23 mouse cellular contexts compared by ENCODE assay signal in the genomic region with DNA sequence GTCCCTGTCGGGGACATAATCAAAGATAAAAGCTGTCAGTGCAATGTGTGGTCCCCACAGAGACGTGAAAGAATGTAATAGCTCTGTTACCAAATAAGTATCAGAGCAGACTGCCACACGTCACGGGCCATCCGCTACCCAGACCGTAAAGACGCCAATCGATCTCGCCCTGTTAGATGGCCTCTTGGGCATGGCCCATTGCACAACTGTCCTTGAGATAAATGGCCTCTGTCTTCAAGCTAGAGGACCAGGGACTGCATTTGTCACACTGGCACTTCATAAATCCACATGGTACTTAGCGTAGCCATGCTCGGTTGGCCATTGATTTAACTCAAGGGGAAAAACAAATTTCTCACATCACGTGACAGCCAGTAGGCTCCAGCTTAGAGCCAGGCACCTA. TPM values are rescaled to one million over a fixed set of nuclear protein-coding genes. Genes with fewer than 3 reads are reported as not detected.
DNase-seq lines count a peak whose midpoint lies in the region; ATAC-seq lines count a peak whose summit lies in the region.
"Had no signal": no experiment of that assay in that cellular context is flagged by ENCODE, and none has a peak within 500 bp of the region (broad histone marks: within the 10 kb centered on the region; RNA-seq: fewer than 3 reads in every experiment).

No protein-coding gene starts in this region.

- H3K4me3 ChIP-seq in hindbrain, embryonic 12.5 days, result no peak overlapping the region
- H3K4me3 ChIP-seq in hindbrain, embryonic 10.5 days, result no peak overlapping the region
- H3K4me3 ChIP-seq in neural tube, embryonic 11.5 days (ENCODE audit: low read depth, low read length), result no peak overlapping the region
- no peak overlapping the region for H3K4me3 ChIP-seq in brown adipose tissue, adult 24 weeks (ENCODE audit: insufficient read depth, low read depth, low read length)
- H3K4me3 ChIP-seq in neural tube, embryonic 14.5 days (ENCODE audit: low read depth, low read length), result no peak overlapping the region
- H3K4me3 ChIP-seq: heart, embryonic 15.5 days; limb, embryonic 12.5 days; midbrain, embryonic 12.5 days had no signal

- no peaks in the 10 kb centered on the region for H3K27me3 ChIP-seq in hindbrain, embryonic 12.5 days
- no peaks in the 10 kb centered on the region for H3K27me3 ChIP-seq in hindbrain, embryonic 10.5 days (ENCODE audit: insufficient read depth, poor library complexity, severe bottlenecking)
- H3K27me3 ChIP-seq in neural tube, embryonic 11.5 days (ENCODE audit: control insufficient read depth, insufficient read depth, low read length), result no peaks in the 10 kb centered on the region
- H3K27me3 ChIP-seq in neural tube, embryonic 14.5 days (ENCODE audit: control insufficient read depth, insufficient read depth, low read length), result no peaks in the 10 kb centered on the region
- H3K27me3 ChIP-seq: heart, embryonic 15.5 days; limb, embryonic 12.5 days; midbrain, embryonic 12.5 days had no signal

- ATAC-seq in hindbrain, embryonic 12.5 days (ENCODE audit: low FRiP score), result peak; percentile 55; the same call in 1 of the 2 replicates
- ATAC-seq in neural tube, embryonic 11.5 days (ENCODE audit: insufficient read depth, low FRiP score, low TSS enrichment), result peak; percentile 35; the same call in 1 of the 2 replicates
- ATAC-seq in neural tube, embryonic 14.5 days (ENCODE audit: low read depth), result peak; percentile 63; the same call in 1 of the 2 replicates
- ATAC-seq: CD4-positive, CD25-positive, alpha-beta regulatory T cell, adult 4 months; liver, postnatal 0 days had no signal

- H3K27ac ChIP-seq in hindbrain, embryonic 12.5 days, result no peak overlapping the region
- H3K27ac ChIP-seq in hindbrain, embryonic 10.5 days, result no peak overlapping the region; the same call in 1 of the 2 replicates
- H3K27ac ChIP-seq in neural tube, embryonic 11.5 days (ENCODE audit: low read depth, low read length), result no peak overlapping the region
- H3K27ac ChIP-seq in brown adipose tissue, adult 24 weeks (replicated peaks; ENCODE audit: low read depth, low read length), result peak overlapping the region; percentile 41; the same call in 1 of the 2 replicates
- H3K27ac ChIP-seq in neural tube, embryonic 14.5 days (ENCODE audit: low read depth, low read length), result no peak overlapping the region
- H3K27ac ChIP-seq: heart, embryonic 15.5 days; limb, embryonic 12.5 days; midbrain, embryonic 12.5 days had no signal

- H3K4me1 ChIP-seq in hindbrain, embryonic 12.5 days, result peaks cover 9% of the 10 kb centered on the region; the same call in 1 of the 2 replicates
- H3K4me1 ChIP-seq in hindbrain, embryonic 10.5 days (replicated peaks), result 0 out of 2 replicates have a peak, but pooled peaks cover 13% of the 10 kb centered on the region
- no peaks in the 10 kb centered on the region for H3K4me1 ChIP-seq in neural tube, embryonic 11.5 days (ENCODE audit: control insufficient read depth, insufficient read depth, low read length)
- 0 out of 2 replicates have a peak, but pooled peaks cover 2% of the 10 kb centered on the region for H3K4me1 ChIP-seq in brown adipose tissue, adult 24 weeks (ENCODE audit: control insufficient read depth, insufficient read depth, insufficient read length, low read length)
- no peaks in the 10 kb centered on the region for H3K4me1 ChIP-seq in neural tube, embryonic 14.5 days (ENCODE audit: control insufficient read depth, insufficient read depth, low read length)
- H3K4me1 ChIP-seq: heart, embryonic 15.5 days; limb, embryonic 12.5 days had no signal

- H3K9ac ChIP-seq in hindbrain, embryonic 12.5 days, result no peak overlapping the region
- no peak overlapping the region for H3K9ac ChIP-seq in neural tube, embryonic 11.5 days (ENCODE audit: low read length)
- H3K9ac ChIP-seq in neural tube, embryonic 14.5 days (replicated peaks; ENCODE audit: low read depth, low read length), result no peak overlapping the region
- H3K9ac ChIP-seq: heart, embryonic 15.5 days; limb, embryonic 12.5 days; liver, postnatal 0 days; midbrain, embryonic 12.5 days had no signal

- 70% methylated on average over 12 of the region's 12 CpGs for WGBS in hindbrain, embryonic 12.5 days
- 88% methylated on average over 12 of the region's 12 CpGs for WGBS in hindbrain, embryonic 10.5 days
- WGBS in neural tube, embryonic 11.5 days, result 50% methylated on average over 12 of the region's 12 CpGs
- WGBS in neural tube, embryonic 14.5 days, result 31% methylated on average over 12 of the region's 12 CpGs

- DNase-seq in hindbrain, embryonic 10.5 days (ENCODE audit: low spot score), result no peak
- DNase-seq in neural tube, embryonic 11.5 days (ENCODE audit: low spot score), result peak; percentile 41
- DNase-seq in neural tube, embryonic 10.5 days (ENCODE audit: extremely low spot score, low spot score), result no peak
- no peak for DNase-seq in cerebellum, adult 18-20 months
- no peak for DNase-seq in thymus, postnatal 0 days (ENCODE audit: low spot score)
- DNase-seq: cerebellum, adult 11 months; cerebellum, postnatal 10 days; gastrocnemius, postnatal 36 days; heart, postnatal 36 days; kidney, postnatal 14 days; liver, postnatal 0 days; lung, postnatal 14 days; right cerebral cortex, adult 18-20 months; right cerebral cortex, postnatal 4 days; thymus, postnatal 36 days had no signal

- no peak overlapping the region for H3K4me2 ChIP-seq in hindbrain, embryonic 12.5 days (replicated peaks)
- no peak overlapping the region for H3K4me2 ChIP-seq in neural tube, embryonic 11.5 days (ENCODE audit: low read depth)
- H3K4me2 ChIP-seq in neural tube, embryonic 14.5 days (ENCODE audit: low read depth, low read length), result no peak overlapping the region
- H3K4me2 ChIP-seq: heart, embryonic 15.5 days; limb, embryonic 12.5 days; liver, embryonic 11.5 days; midbrain, embryonic 12.5 days had no signal

- H3K36me3 ChIP-seq in hindbrain, embryonic 12.5 days, result peaks cover 20% of the 10 kb centered on the region
- H3K36me3 ChIP-seq in hindbrain, embryonic 10.5 days, result peaks cover 35% of the 10 kb centered on the region
- no peaks in the 10 kb centered on the region for H3K36me3 ChIP-seq in neural tube, embryonic 11.5 days (ENCODE audit: control insufficient read depth, insufficient read depth, low read length)
- H3K36me3 ChIP-seq in neural tube, embryonic 14.5 days (ENCODE audit: control insufficient read depth, insufficient read depth, low read length), result no peaks in the 10 kb centered on the region
- H3K36me3 ChIP-seq: heart, embryonic 15.5 days; midbrain, embryonic 12.5 days had no signal

- H3K9me3 ChIP-seq in hindbrain, embryonic 12.5 days (replicated peaks), result no peaks in the 10 kb centered on the region
- H3K9me3 ChIP-seq in hindbrain, embryonic 10.5 days, result no peaks in the 10 kb centered on the region
- H3K9me3 ChIP-seq in neural tube, embryonic 11.5 days (ENCODE audit: control insufficient read depth, low read length), result no peaks in the 10 kb centered on the region
- no peaks in the 10 kb centered on the region for H3K9me3 ChIP-seq in neural tube, embryonic 14.5 days (ENCODE audit: control insufficient read depth, low read length)
- H3K9me3 ChIP-seq: heart, embryonic 15.5 days; limb, embryonic 12.5 days; midbrain, embryonic 12.5 days had no signal

RNA-seq across cellular contexts. Expression of a gene that starts 15.3 kb away (rescaled TPM):
- 3.3 and 4.5 TPM in 2 replicates for polyA plus RNA-seq in hindbrain, embryonic 12.5 days (2016; fragmentation: Nextera tagmentation; extraction: Ambion mirVana)
- polyA plus RNA-seq in hindbrain, embryonic 10.5 days (2016; fragmentation: Nextera tagmentation; extraction: Ambion mirVana), result 4.0 and 6.3 TPM in 2 replicates
- 1.7 and 2.5 TPM in 2 replicates for polyA plus RNA-seq in neural tube, embryonic 11.5 days (2014; fragmentation: Nextera tagmentation; extraction: Ambion mirVana)
- polyA plus RNA-seq in brown adipose tissue, adult 24 weeks (2012; ENCODE audit: insufficient read depth, insufficient read length, missing spikeins), result not detected in 2 replicates
- 0.71 and 2.0 TPM in 2 replicates for polyA plus RNA-seq in neural tube, embryonic 14.5 days (2014; fragmentation: Nextera tagmentation; extraction: Ambion mirVana)
- polyA plus RNA-seq in thymus, postnatal 0 days (2015; fragmentation: Nextera tagmentation; extraction: Ambion mirVana), result 0.94 and 1.1 TPM in 2 replicates
- polyA plus RNA-seq: CD4-positive, CD25-positive, alpha-beta regulatory T cell, adult 4 months; liver, embryonic 11.5 days had no signal

RNA-seq across cellular contexts. Expression of a gene that starts 36.6 kb away (rescaled TPM):
- polyA plus RNA-seq in hindbrain, embryonic 12.5 days (2016; fragmentation: Nextera tagmentation; extraction: Ambion mirVana), result 18.0 and 23.8 TPM in 2 replicates
- polyA plus RNA-seq in hindbrain, embryonic 10.5 days (2016; fragmentation: Nextera tagmentation; extraction: Ambion mirVana), result 15.6 and 15.9 TPM in 2 replicates
- 20.6 and 24.6 TPM in 2 replicates for polyA plus RNA-seq in neural tube, embryonic 11.5 days (2014; fragmentation: Nextera tagmentation; extraction: Ambion mirVana)
- polyA plus RNA-seq in brown adipose tissue, adult 24 weeks (2012; ENCODE audit: insufficient read depth, insufficient read length, missing spikeins), result 9.8 and 12.4 TPM in 2 replicates
- polyA plus RNA-seq in neural tube, embryonic 14.5 days (2014; fragmentation: Nextera tagmentation; extraction: Ambion mirVana), result 28.0 and 34.8 TPM in 2 replicates
- polyA plus RNA-seq in thymus, postnatal 0 days (2015; fragmentation: Nextera tagmentation; extraction: Ambion mirVana), result 11.1 and 12.2 TPM in 2 replicates

RNA-seq across cellular contexts. Expression of a gene that starts 43.5 kb away (rescaled TPM):
- 787 and 856 TPM in 2 replicates for polyA plus RNA-seq in hindbrain, embryonic 12.5 days (2016; fragmentation: Nextera tagmentation; extraction: Ambion mirVana)
- 959 and 1,042 TPM in 2 replicates for polyA plus RNA-seq in hindbrain, embryonic 10.5 days (2016; fragmentation: Nextera tagmentation; extraction: Ambion mirVana)
- 826 and 967 TPM in 2 replicates for polyA plus RNA-seq in neural tube, embryonic 11.5 days (2014; fragmentation: Nextera tagmentation; extraction: Ambion mirVana)
- polyA plus RNA-seq in brown adipose tissue, adult 24 weeks (2012; ENCODE audit: insufficient read depth, insufficient read length, missing spikeins), result 1,001 and 1,648 TPM in 2 replicates
- 674 and 718 TPM in 2 replicates for polyA plus RNA-seq in neural tube, embryonic 14.5 days (2014; fragmentation: Nextera tagmentation; extraction: Ambion mirVana)
- 1,685 and 1,731 TPM in 2 replicates for polyA plus RNA-seq in thymus, postnatal 0 days (2015; fragmentation: Nextera tagmentation; extraction: Ambion mirVana)

RNA-seq across cellular contexts. Expression of a gene that starts 53.3 kb away (rescaled TPM):
- polyA plus RNA-seq in hindbrain, embryonic 12.5 days (2016; fragmentation: Nextera tagmentation; extraction: Ambion mirVana), result 2.2 and 3.0 TPM in 2 replicates
- polyA plus RNA-seq in hindbrain, embryonic 10.5 days (2016; fragmentation: Nextera tagmentation; extraction: Ambion mirVana), result 1.1 and 3.8 TPM in 2 replicates
- 0.65 and 1.3 TPM in 2 replicates for polyA plus RNA-seq in neural tube, embryonic 11.5 days (2014; fragmentation: Nextera tagmentation; extraction: Ambion mirVana)
- 0.99 TPM in 1 of 2 replicates, not detected in the other for polyA plus RNA-seq in brown adipose tissue, adult 24 weeks (2012; ENCODE audit: insufficient read depth, insufficient read length, missing spikeins)
- 0.56 and 0.99 TPM in 2 replicates for polyA plus RNA-seq in neural tube, embryonic 14.5 days (2014; fragmentation: Nextera tagmentation; extraction: Ambion mirVana)
- polyA plus RNA-seq in thymus, postnatal 0 days (2015; fragmentation: Nextera tagmentation; extraction: Ambion mirVana), result 0.09 TPM in 2 replicates
- polyA plus RNA-seq: CD4-positive, CD25-positive, alpha-beta regulatory T cell, adult 4 months; limb, embryonic 12.5 days; liver, embryonic 11.5 days had no signal
